Mouse (Mus musculus) lung, embryonic 15.5 days (tissue): Measurements from ENCODE around the gene Atp6v0a1. TPM values are rescaled to one million over a fixed set of nuclear protein-coding genes. Genes with fewer than 3 reads are reported as not detected.

ENCODE experiments used
- ATAC-seq: fragments of 200-750 bp; cut with Nextera tagmentation; 2 replicates; pipeline ENCODE4 v1.8.0; 2017; ENCODE audit warnings: moderate number of reproducible peaks, borderline replicate concordance; ENCODE audit not compliant: low FRiP score, low TSS enrichment; ENCODE audit errors: extremely low read depth
- H3K27ac ChIP-seq: fragments of 300-500 bp; sonication (generic); 2 replicates; pipeline ENCODE4 v1.5.1; 2015; ENCODE audit warnings: moderate library complexity, mild to moderate bottlenecking, inconsistent platforms
- H3K27me3 ChIP-seq: fragments of 300-500 bp; sonication (generic); 2 replicates; pipeline ENCODE4 v1.6.1; 2015; ENCODE audit warnings: inconsistent platforms
- H3K36me3 ChIP-seq: fragments of 300-500 bp; sonication (generic); 2 replicates; pipeline ENCODE4 v1.6.1; 2015; ENCODE audit warnings: inconsistent platforms
- H3K4me1 ChIP-seq: fragments of 300-500 bp; sonication (generic); 2 replicates; pipeline ENCODE4 v1.6.1; 2015; ENCODE audit warnings: inconsistent platforms
- H3K4me2 ChIP-seq: fragments of 300-500 bp; sonication (generic); 2 replicates; pipeline ENCODE4 v1.6.1; 2015; ENCODE audit warnings: inconsistent platforms, mild to moderate bottlenecking, moderate library complexity
- H3K4me3 ChIP-seq: fragments of 300-500 bp; sonication (generic); 2 replicates; pipeline ENCODE4 v1.5.1; 2015; ENCODE audit warnings: mild to moderate bottlenecking, inconsistent platforms
- H3K9ac ChIP-seq: fragments of 300-500 bp; sonication (generic); 2 replicates; pipeline ENCODE4 v1.6.1; 2015; ENCODE audit warnings: inconsistent platforms
- H3K9me3 ChIP-seq: fragments of 300-500 bp; sonication (generic); 2 replicates; pipeline ENCODE4 v1.6.1; 2016; ENCODE audit warnings: inconsistent platforms
- WGBS: fragments of 180-500 bp; shearing (Covaris S2); methylation state at CpG from one replicate; pipeline ENCODE4 v1.1.7; 2015; 5-methylcytosine and 5-hydroxymethylcytosine counted together
- polyA plus RNA-seq: library from polyadenylated mRNA; unstranded; fragments of >200 nt; fragmentation: Nextera tagmentation; extraction: Ambion mirVana; gene quantifications from 2 replicates; pipeline ENCODE4 v1.2.1, GENCODE M21; 2015

Atp6v0a1 gene
- polyA plus RNA-seq, 1 experiment from 2014 or later = 37.8 TPM

DNA sequence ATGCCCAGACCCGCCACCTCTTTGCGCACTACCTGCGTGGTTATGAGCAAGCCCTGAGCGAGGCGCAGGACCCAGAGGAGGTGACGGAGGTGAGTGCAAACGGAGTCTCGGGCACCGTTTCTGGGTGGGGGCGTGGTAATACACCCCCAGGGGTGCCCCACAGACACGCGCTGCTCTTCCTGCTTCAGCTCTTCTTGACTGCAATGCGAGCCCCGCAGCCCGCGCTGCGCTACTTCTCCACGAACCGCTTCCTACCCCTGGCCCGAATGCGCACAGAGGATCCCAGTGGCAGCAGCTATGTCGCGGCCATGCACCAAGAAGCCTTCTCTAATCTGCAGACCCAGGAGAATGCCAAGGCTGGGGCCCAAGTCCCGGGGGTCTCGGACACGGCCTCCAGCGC, 70.5 kb downstream of the Atp6v0a1 start:
- 3% methylated on average over 27 of the region's 27 CpGs for WGBS
- Histone ChIP-seq H3K4me2 (peak overlapping the region; percentile 34; the same call in 1 of the 2 replicates), H3K9me3 (no peaks in the 10 kb centered on the region), H3K9ac (no peak overlapping the region), H3K4me3 (no peak overlapping the region), H3K27me3 (peaks cover 52% of the 10 kb centered on the region), H3K27ac (no peak overlapping the region), H3K36me3 (no peaks in the 10 kb centered on the region), H3K4me1 (peaks cover 27% of the 10 kb centered on the region)
- ATAC-seq = no peak

DNA sequence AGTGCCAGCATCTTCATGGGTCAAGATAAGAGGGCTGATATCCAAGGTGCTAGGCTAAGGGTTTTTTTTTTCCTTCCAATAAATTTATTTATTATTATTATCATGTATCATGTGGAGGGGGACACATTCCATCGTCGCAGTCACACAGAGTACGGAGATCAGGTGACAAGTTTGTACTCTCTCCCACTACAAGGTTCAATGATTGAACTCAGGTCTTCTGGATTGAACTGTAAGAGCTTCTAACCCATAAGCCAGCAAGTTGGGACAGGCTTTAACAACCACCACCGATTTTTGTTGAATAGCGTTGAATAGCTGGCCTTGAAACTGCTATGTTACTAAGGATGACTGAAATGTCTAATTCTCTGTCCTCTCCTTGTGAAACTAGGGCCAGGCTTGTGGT, 71.2 kb downstream of the Atp6v0a1 start:
- Histone ChIP-seq H3K4me1 (peaks cover 27% of the 10 kb centered on the region), H3K4me2 (no peak overlapping the region), H3K4me3 (no peak overlapping the region), H3K9ac (no peak overlapping the region), H3K27me3 (peaks cover 52% of the 10 kb centered on the region), H3K9me3 (no peaks in the 10 kb centered on the region), H3K27ac (no peak overlapping the region), H3K36me3 (no peaks in the 10 kb centered on the region)
- no peak for ATAC-seq
- WGBS = 67% methylated on average over 5 of the region's 5 CpGs

- Histone ChIP-seq H3K36me3 (no peaks in the 10 kb centered on the region), H3K27ac (peak overlapping the region; percentile 80), H3K4me3 (peak overlapping the region; percentile 78), H3K9ac (peak overlapping the region; percentile 38), H3K4me1 (peaks cover 36% of the 10 kb centered on the region), H3K9me3 (no peaks in the 10 kb centered on the region), H3K4me2 (peak overlapping the region; percentile 92), H3K27me3 (peaks cover 51% of the 10 kb centered on the region)
- no peak for ATAC-seq
- 4% methylated on average over 10 of the region's 10 CpGs for WGBS
These were observed 72.4 kb downstream of the Atp6v0a1 start for GRCm38 (mm10) chr11:101081659-101082058.

GRCm38 (mm10) chr11:101082208-101083082, 73.2 kb downstream of the Atp6v0a1 start, which contains the start of gene Coasy:
Gene Coasy, plus strand, starts transcription at chr11:101082565.
- peak; percentile 88 for ATAC-seq
- H3K4me2 ChIP-seq = peak within 1 kb of the TSS; percentile 92
- H3K9ac ChIP-seq = peak within 1 kb of the TSS; percentile 87
- peak within 1 kb of the TSS; percentile 87 for H3K27ac ChIP-seq
- H3K36me3 ChIP-seq = no peaks in the 10 kb centered on the region
- H3K4me3 ChIP-seq = peak within 1 kb of the TSS; percentile 78
- peaks cover 39% of the 10 kb centered on the region for H3K4me1 ChIP-seq
- under 1% methylated on average over 51 of the region's 51 CpGs for WGBS
- no peaks in the 10 kb centered on the region for H3K9me3 ChIP-seq
- H3K27me3 ChIP-seq = peaks cover 43% of the 10 kb centered on the region

DNA sequence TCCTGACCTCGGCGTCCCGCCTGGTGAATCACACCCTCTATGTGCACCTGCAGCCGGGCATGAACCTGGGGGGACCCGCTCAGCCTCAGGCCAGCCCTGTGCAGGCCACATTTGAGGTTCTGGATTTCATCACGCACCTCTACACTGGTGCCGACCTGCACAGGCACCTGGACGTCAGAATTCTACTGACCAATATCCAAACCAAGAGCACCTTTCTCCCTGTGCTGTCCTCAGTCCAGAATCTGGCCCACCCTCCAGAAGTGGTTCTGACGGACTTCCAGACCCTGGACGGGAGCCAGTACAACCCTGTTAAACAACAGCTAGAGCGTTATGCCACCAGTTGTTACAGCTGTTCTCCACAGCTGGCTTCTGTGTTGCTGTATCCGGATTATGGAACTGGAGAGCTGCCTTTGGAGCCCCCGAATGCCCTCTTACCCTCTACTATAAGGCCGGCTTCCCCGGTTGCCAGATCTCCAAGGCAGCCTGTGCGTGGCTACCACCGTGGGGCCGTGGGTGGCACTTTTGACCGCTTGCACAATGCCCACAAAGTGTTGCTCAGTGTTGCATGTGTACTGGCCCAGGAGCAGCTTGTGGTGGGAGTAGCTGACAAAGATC, 73.9 kb downstream of the Atp6v0a1 start:
- Histone ChIP-seq H3K36me3 (no peaks in the 10 kb centered on the region), H3K4me1 (peaks cover 47% of the 10 kb centered on the region), H3K9ac (peak overlapping the region; percentile 87), H3K4me2 (peak overlapping the region; percentile 92), H3K27me3 (peaks cover 36% of the 10 kb centered on the region), H3K4me3 (peak overlapping the region; percentile 78), H3K27ac (peak overlapping the region; percentile 87), H3K9me3 (no peaks in the 10 kb centered on the region)
- ATAC-seq = no peak
- 24% methylated on average over 19 of the region's 19 CpGs for WGBS

GRCm38 (mm10) chr11:101084246-101084645, 75.0 kb downstream of the Atp6v0a1 start:
- peaks cover 25% of the 10 kb centered on the region for H3K27me3 ChIP-seq
- H3K9me3 ChIP-seq = no peaks in the 10 kb centered on the region
- no peak for ATAC-seq
- WGBS = 78% methylated on average over 14 of the region's 14 CpGs
- peaks cover 8% of the 10 kb centered on the region; the same call in 1 of the 2 replicates for H3K36me3 ChIP-seq
- H3K27ac ChIP-seq = no peak overlapping the region
- H3K4me1 ChIP-seq = peaks cover 50% of the 10 kb centered on the region
- H3K9ac ChIP-seq = no peak overlapping the region
- H3K4me3 ChIP-seq = no peak overlapping the region
- H3K4me2 ChIP-seq = no peak overlapping the region

GRCm38 (mm10) chr11:101084811-101085210, 75.6 kb downstream of the Atp6v0a1 start:
- Histone ChIP-seq H3K4me3 (no peak overlapping the region), H3K9ac (no peak overlapping the region), H3K27ac (no peak overlapping the region), H3K4me1 (peaks cover 47% of the 10 kb centered on the region), H3K27me3 (peaks cover 20% of the 10 kb centered on the region), H3K36me3 (peaks cover 14% of the 10 kb centered on the region; the same call in 1 of the 2 replicates), H3K9me3 (no peaks in the 10 kb centered on the region), H3K4me2 (no peak overlapping the region)
- 90% methylated on average over 12 of the region's 12 CpGs for WGBS
- ATAC-seq = no peak

DNA sequence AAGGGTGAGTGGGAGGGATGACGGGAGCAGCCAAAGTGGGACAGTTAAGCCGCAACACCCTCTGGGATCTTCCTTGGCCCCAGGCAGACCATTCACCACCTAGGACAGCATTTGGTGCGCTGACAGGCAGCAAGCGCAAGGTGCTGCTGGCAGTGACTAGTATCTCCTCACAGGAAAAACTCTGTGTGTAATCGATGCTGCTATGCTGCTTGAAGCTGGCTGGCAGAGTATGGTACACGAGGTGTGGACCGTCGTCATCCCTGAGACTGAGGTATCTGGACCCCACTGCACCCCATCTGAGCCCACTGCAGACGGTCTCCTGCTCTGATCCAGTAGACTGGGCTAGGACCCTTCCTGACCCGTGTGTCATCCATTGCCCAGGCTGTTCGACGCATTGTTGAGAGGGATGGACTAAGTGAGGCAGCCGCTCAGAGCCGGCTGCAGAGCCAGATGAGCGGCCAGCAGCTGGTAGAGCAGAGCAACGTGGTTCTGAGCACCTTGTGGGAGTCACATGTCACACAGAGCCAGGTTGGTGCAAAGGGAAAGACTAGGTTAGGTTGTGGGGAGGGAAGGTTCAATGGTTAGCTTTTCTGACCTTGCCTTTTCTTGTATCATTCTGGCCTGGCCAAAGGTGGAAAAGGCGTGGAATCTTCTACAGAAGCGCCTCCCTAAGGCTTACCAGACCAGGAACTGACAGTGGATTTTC, 76.5 kb downstream of the Atp6v0a1 start:
- H3K4me2 ChIP-seq = no peak overlapping the region
- no peak for ATAC-seq

DNA sequence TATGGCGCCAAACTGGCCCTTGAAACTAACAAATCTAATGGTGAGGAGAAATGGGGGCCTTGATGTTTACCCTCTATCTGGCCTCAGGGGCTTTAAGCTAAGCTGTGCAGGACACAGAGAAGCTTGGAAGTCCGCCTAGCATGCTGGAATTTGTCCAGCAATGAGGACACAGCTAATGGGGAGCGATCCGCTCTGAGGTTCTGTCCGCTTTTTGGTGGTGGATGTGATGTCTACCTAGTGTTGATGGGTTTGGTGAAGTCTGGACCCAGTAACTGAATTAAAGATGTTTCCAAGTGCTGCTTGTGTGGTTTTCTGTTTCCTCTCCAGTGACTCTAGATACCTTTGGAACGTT, 77.0 kb downstream of the Atp6v0a1 start:
- H3K27ac ChIP-seq = peak overlapping the region; percentile 87; the same call in 1 of the 2 replicates
- peak overlapping the region; percentile 91 for H3K4me2 ChIP-seq
- peak overlapping the region; percentile 80 for H3K4me3 ChIP-seq
- peak overlapping the region; percentile 84; the same call in 1 of the 2 replicates for H3K9ac ChIP-seq
- WGBS = 73% methylated on average over 6 of the region's 6 CpGs
- peaks cover 29% of the 10 kb centered on the region for H3K36me3 ChIP-seq
- ATAC-seq = no peak
- peaks cover 5% of the 10 kb centered on the region; the same call in 1 of the 2 replicates for H3K27me3 ChIP-seq
- no peaks in the 10 kb centered on the region for H3K9me3 ChIP-seq
- H3K4me1 ChIP-seq = peaks cover 45% of the 10 kb centered on the region

More for the DNA sequence above, 76.5 kb downstream of the Atp6v0a1 start:
- Histone ChIP-seq H3K27ac (no peak overlapping the region), H3K9ac (no peak overlapping the region), H3K4me1 (peaks cover 46% of the 10 kb centered on the region), H3K4me3 (no peak overlapping the region), H3K27me3 (peaks cover 10% of the 10 kb centered on the region), H3K9me3 (no peaks in the 10 kb centered on the region), H3K36me3 (peaks cover 24% of the 10 kb centered on the region)
- 88% methylated on average over 18 of the region's 18 CpGs for WGBS

DNA sequence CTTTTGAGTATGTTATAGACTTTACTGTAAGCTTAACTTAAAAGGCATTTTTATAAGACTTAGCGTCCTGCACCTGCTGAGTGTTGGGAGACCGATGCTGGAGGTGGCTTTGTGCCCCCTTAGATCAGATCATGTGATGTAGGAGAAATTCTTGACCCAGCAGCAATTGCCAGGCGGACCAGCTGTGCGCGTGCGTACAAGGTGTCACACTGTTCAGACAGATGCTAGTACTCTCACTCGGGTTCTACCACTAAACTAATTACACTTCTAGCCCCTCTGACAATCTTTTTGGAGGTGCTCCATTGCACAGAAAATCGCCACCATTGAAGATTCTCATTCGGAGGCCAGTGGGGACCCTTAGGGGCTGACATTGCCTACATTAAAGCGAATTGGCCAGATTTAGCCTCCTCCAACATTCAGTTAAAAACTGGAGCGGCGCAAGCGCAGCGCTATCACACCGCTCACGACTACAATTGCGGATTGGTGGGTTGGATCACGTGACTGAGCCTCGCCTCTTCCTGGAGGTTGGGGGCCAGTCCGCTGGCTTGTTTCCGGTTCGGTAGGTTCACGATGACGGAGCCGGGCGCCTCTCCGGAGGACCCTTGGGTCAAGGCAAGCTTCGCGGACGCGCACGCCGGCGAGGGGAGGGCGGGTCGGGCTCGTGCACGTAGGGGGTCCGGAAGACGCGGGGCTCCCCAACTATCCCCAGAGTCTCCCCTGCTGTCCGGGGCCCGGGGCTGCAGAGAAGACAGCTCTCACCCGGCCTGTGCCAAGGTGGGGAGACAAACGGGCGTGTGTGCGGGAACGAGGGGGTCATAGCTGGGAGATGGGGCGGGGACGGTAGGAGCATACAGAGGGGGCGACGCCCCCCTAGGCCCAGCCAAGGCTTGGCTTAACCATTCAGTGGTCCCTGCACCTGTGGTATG, 77.8 kb downstream of the Atp6v0a1 start, which contains the start of gene Mlx:
Gene Mlx (plus strand): TSS at position 522 of the 926 bp plus-strand sequence.
- Histone ChIP-seq H3K4me1 (peaks cover 38% of the 10 kb centered on the region), H3K4me2 (peak within 1 kb of the TSS; percentile 91), H3K27ac (peak within 1 kb of the TSS; percentile 87), H3K9ac (peak within 1 kb of the TSS; percentile 84), H3K36me3 (peaks cover 36% of the 10 kb centered on the region), H3K4me3 (peak within 1 kb of the TSS; percentile 80), H3K27me3 (no peaks in the 10 kb centered on the region), H3K9me3 (no peaks in the 10 kb centered on the region)
- 2% methylated on average over 52 of the region's 52 CpGs for WGBS
- peak; percentile 81 for ATAC-seq

DNA sequence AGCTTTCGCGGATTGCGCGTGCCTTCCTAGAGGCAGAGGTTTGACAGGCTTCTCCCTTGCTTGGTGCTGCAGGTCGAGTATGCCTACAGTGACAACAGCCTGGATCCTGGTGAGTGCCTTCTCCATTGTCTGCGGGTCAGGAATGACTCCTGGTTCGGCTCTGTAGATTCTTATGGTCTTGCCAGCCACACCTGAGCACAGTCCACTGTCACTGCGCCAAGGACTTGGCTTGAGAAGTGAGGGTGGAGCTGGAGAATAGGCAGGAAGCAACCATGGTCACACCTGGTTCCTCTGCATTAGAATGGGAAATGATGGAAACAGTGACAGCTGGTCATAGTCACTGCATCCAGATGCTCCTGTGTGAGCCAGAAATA, 78.4 kb downstream of the Atp6v0a1 start:
- no peaks in the 10 kb centered on the region for H3K27me3 ChIP-seq
- H3K9me3 ChIP-seq = no peaks in the 10 kb centered on the region
- H3K4me2 ChIP-seq = peak overlapping the region; percentile 91
- peak overlapping the region; percentile 87 for H3K27ac ChIP-seq
- peak overlapping the region; percentile 80 for H3K4me3 ChIP-seq
- H3K36me3 ChIP-seq = peaks cover 43% of the 10 kb centered on the region
- ATAC-seq = no peak
- H3K9ac ChIP-seq = peak overlapping the region; percentile 84
- H3K4me1 ChIP-seq = peaks cover 37% of the 10 kb centered on the region
- WGBS = 9% methylated on average over 8 of the region's 8 CpGs
